Mouse (Mus musculus) stomach, postnatal 0 days (tissue): ENCODE results near the gene Tunar. TPM values are rescaled to one million over a fixed set of nuclear protein-coding genes. Genes with fewer than 3 reads are reported as not detected.

Experiments used
- ATAC-seq: fragments of 200-750 bp; cut with Nextera tagmentation; 2 replicates; pipeline ENCODE4 v1.8.0; 2017; ENCODE audit not compliant: low FRiP score, low TSS enrichment
- DNase-seq: peaks from one replicate; pipeline ENCODE4 v3.0.0-alpha.2; 2016; ENCODE audit warnings: low spot score
- H3K27ac ChIP-seq: fragments of 300-500 bp; sonication (generic); replicated peaks from 2 replicates; pipeline ENCODE4 v1.5.1; 2014; ENCODE audit warnings: mild to moderate bottlenecking, control low read depth
- H3K27me3 ChIP-seq: fragments of 300-500 bp; sonication (generic); 2 replicates; pipeline ENCODE4 v1.6.1; 2014; ENCODE audit warnings: low read length; ENCODE audit not compliant: control insufficient read depth, insufficient read depth
- H3K36me3 ChIP-seq: fragments of 300-500 bp; sonication (generic); 2 replicates; pipeline ENCODE4 v1.6.1; 2014; ENCODE audit warnings: low read length, mixed read lengths; ENCODE audit not compliant: control insufficient read depth, insufficient read depth
- H3K4me1 ChIP-seq: fragments of 300-500 bp; sonication (generic); replicated peaks from 2 replicates; pipeline ENCODE4 v1.6.1; 2014; ENCODE audit warnings: antibody characterized with exemption; ENCODE audit not compliant: control insufficient read depth, insufficient read depth
- H3K4me2 ChIP-seq: fragments of 300-500 bp; sonication (generic); replicated peaks from 2 replicates; pipeline ENCODE4 v1.6.1; 2014; ENCODE audit warnings: low read depth, mild to moderate bottlenecking, control low read depth, moderate library complexity
- H3K4me3 ChIP-seq: fragments of 300-500 bp; sonication (generic); 2 replicates; pipeline ENCODE4 v1.5.1; 2014; ENCODE audit warnings: low read depth, low read length, control low read depth
- H3K9ac ChIP-seq: fragments of 300-500 bp; sonication (generic); 2 replicates; pipeline ENCODE4 v1.6.1; 2014; ENCODE audit warnings: mild to moderate bottlenecking, low read length, control low read depth, mixed read lengths
- H3K9me3 ChIP-seq: fragments of 300-500 bp; sonication (generic); 2 replicates; pipeline ENCODE4 v1.6.1; 2016; ENCODE audit warnings: low read length; ENCODE audit not compliant: control insufficient read depth
- CTCF ChIP-seq: IDR thresholded peaks from 2 replicates; pipeline ENCODE4 v1.5.1; 2016; ENCODE audit warnings: antibody characterized with exemption, low read depth, mild to moderate bottlenecking, moderate library complexity
- EP300 ChIP-seq: optimal IDR thresholded peaks from 2 replicates; pipeline ENCODE3; 2016; ENCODE audit warnings: antibody characterized with exemption
- WGBS: fragments of 180-500 bp; shearing (Covaris S2); extraction: QIAGEN DNeasy Blood & Tissue Kit; methylation state at CpG from one replicate; pipeline ENCODE4 v1.1.7; 2014; 5-methylcytosine and 5-hydroxymethylcytosine counted together
- polyA plus RNA-seq: library from polyadenylated mRNA; unstranded; fragments of >200 nt; fragmentation: Nextera tagmentation; extraction: Ambion mirVana; gene quantifications from 2 replicates; pipeline ENCODE4 v1.2.1, GENCODE M21; 2015

The Tunar gene
- polyA plus RNA-seq, 1 experiment from 2014 or later, result 0.06 TPM

- no peak for DNase-seq
These were observed 98.2 kb downstream of the Tunar start for GRCm38 (mm10) chr12:105431872-105432271.

GRCm38 (mm10) chr12:105432807-105433206, 99.1 kb downstream of the Tunar start:
- H3K4me1 ChIP-seq, result no peaks in the 10 kb centered on the region
- 47% methylated on average over 3 of the region's 3 CpGs for WGBS
- no peaks in the 10 kb centered on the region for H3K9me3 ChIP-seq
- no peak overlapping the region for H3K4me3 ChIP-seq
- no peaks in the 10 kb centered on the region for H3K27me3 ChIP-seq
- H3K4me2 ChIP-seq, result no peak overlapping the region
- TF ChIP-seq EP300, result no peak
- TF ChIP-seq CTCF, result no peak
- H3K27ac ChIP-seq, result no peak overlapping the region
- H3K9ac ChIP-seq, result no peak overlapping the region
- no peaks in the 10 kb centered on the region for H3K36me3 ChIP-seq
- ATAC-seq (no peak), DNase-seq (no peak)

More at GRCm38 (mm10) chr12:105431872-105432271, 98.2 kb downstream of the Tunar start:
- no peak for TF ChIP-seq EP300
- TF ChIP-seq CTCF, result peak; percentile 75
- H3K4me1 ChIP-seq, result no peaks in the 10 kb centered on the region
- H3K9me3 ChIP-seq, result no peaks in the 10 kb centered on the region
- no peak overlapping the region for H3K4me3 ChIP-seq
- H3K36me3 ChIP-seq, result no peaks in the 10 kb centered on the region
- no peak for ATAC-seq
- H3K27me3 ChIP-seq, result no peaks in the 10 kb centered on the region
- H3K9ac ChIP-seq, result no peak overlapping the region
- H3K4me2 ChIP-seq, result no peak overlapping the region
- 33% methylated on average over 3 of the region's 3 CpGs for WGBS
- no peak overlapping the region for H3K27ac ChIP-seq

Other genes with a start within 250 kb of the Tunar start
- gene Tcl1b2, start 187.9 kb upstream of the Tunar start, polyA plus RNA-seq, result not detected in 2 replicates
- not detected in 2 replicates for gene Tcl1b1, start 174.2 kb upstream of the Tunar start, polyA plus RNA-seq
- not detected in 2 replicates for gene Tcl1b5, start 157.5 kb upstream of the Tunar start, polyA plus RNA-seq
- not detected in 2 replicates for gene Tcl1b3, start 142.8 kb upstream of the Tunar start, polyA plus RNA-seq
- gene Tcl1b4, start 131.9 kb upstream of the Tunar start, polyA plus RNA-seq, result not detected in 2 replicates
- gene Tcl1, start 111.1 kb upstream of the Tunar start, polyA plus RNA-seq, result not detected in 2 replicates
- gene D430019H16Rik, start 120.0 kb downstream of the Tunar start, polyA plus RNA-seq, result 0.50 and 0.55 TPM in 2 replicates
- gene Bdkrb2, start 229.4 kb downstream of the Tunar start, polyA plus RNA-seq, result 4.0 and 4.1 TPM in 2 replicates